Mouse (Mus musculus) thymus, postnatal 4 days (tissue): Measurements from ENCODE around the gene 0610012G03Rik.
A peak's percentile ranks its signal among the peaks of the same experiment; 100 is the strongest.
"Not testable (repeated sequence)": the region's sequence is repeated elsewhere in the genome, so short reads cannot be mapped to it uniquely, and the experiment has no call there.

Experiments used
- DNase-seq: peaks from one replicate; pipeline ENCODE4 v3.0.0; 2021

0610012G03Rik gene

DNA sequence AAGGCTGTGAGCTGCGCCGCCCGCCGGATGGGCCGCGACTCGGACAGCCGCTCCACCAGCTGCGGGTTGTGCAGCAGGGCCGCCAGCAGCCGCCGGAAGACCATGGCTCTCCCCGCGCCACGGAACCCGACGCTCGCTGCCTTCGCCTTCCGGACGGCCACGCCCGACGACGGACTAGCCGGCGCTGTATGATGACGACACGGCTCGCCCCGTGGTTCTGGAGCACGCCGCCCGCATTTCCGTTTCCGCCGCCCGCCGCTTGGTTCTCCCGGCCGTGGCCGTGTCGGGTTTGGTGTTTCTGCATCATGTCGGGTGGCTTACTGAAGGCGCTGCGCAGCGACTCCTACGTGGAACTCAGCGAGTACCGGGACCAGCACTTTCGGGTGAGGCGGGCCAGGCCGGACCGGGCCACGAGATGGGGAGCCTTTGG lies at the start of gene 0610012G03Rik, which contains the start of gene Ncbp2:
TSS of gene 0610012G03Rik (minus strand) at position 150 of the 430 bp plus-strand sequence.
TSS of gene Ncbp2 (plus strand) at position 169 of the 430 bp plus-strand sequence.
- DNase-seq: peak; percentile 98

DNA sequence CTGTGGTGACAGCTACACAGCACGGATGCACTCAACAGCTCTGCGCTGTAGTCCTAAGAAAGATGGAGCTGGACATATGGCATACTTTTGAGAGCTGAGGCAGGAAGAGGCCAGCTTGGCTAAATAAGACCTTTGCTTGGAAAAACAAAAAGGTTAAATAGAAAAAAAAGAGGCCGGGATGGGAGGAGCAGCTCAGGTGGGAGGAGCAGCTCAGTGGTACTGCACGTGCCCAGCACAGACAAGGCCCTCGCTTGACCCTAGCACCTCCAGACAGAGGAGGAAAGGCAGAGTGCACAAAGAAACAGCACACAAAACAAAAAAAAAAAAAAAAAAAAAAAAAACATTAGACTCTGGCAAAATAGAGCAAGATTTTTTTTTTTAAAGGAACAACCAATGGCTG lies 48.1 kb upstream of the 0610012G03Rik start:
- no peak for DNase-seq

- DNase-seq: no peak
These were observed 45.7 kb upstream of the 0610012G03Rik start for GRCm38 (mm10) chr16:31993946-31994345.

DNA sequence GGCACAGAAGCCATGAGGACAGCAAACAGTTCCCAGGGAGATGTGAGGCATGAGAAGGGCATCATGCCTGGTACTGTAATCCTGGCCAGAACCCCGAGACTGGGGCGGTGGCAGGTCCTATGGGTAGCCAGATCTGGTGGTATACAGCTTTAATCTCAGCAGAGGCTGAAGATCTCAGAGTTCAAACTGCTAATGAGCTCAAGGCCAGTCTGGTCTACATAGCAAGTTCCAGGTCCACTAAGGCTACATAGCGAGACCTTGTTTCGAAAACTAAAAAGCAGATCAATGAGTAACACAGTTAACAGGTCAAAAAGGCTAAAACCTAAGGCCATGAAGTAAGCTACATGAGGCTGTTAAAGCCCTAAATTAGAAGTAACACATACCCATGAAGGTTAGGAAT lies 44.9 kb upstream of the 0610012G03Rik start:
- no peak for DNase-seq

- peak; percentile 39 for DNase-seq
These were observed 43.7 kb upstream of the 0610012G03Rik start for GRCm38 (mm10) chr16:31992039-31992438.

GRCm38 (mm10) chr16:31980946-31981345 lies 32.7 kb upstream of the 0610012G03Rik start:
- DNase-seq: no peak

DNA sequence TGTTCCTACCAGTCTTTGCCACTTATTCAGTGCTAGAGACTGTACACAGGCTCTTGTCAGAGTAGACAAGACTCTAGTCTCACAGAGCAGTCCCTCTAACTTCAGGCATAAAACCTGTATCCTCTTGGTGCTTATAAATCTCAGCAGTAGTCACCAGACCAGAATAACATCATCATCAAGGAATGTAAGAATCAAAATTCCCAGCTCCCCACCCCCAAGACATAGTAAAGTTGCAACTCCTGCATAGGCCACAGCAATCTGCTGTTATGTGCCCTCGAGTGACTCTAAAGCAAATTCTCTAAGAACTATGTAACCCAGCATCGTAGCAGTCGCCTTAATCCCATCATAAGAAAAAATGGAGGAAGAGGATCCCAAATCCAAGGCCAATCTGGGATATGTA lies 31.2 kb upstream of the 0610012G03Rik start:
- DNase-seq: no peak

DNA sequence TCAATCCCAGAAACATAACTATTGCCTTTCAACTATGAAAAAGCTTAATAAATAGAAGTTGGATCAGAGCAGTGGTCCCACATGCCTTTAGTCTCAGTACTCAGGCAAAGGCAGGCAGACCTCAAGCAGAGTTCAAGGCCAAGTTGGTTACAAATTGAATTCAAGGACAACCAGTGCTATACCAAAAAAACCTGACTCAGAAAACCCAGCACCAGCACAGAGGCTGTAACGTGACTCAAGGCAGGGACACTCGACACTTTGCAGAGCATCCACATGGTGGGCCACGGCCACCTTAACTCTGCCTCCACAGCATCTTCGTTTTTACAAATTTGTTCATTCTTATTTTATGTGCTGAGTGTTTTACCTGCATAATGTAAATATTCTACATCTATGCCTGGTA lies 27.0 kb upstream of the 0610012G03Rik start:
- no peak for DNase-seq

- DNase-seq: no peak
These were observed 14.9 kb upstream of the 0610012G03Rik start for GRCm38 (mm10) chr16:31963224-31963623.

DNA sequence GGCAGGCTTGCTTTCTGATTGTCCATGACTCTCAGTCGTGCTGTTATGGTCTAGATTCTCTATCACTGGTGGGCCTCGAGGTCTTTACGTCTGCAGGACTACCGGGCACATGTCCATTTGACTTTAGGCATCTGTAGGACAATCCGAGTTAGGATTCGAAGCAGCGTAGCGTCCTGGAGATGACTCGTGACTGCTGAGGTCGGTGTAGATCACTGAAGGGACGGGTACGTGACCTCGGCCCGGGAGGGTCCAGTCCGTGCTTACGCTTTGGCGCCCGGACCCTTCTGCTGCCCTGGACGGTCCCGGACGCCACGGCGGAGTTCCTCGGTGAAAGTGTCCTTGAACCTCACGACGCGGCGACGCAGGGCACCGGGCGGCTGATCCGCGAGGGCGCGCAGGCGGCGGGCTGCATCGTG lies 385 bp downstream of the 0610012G03Rik start:
- DNase-seq: no peak

- no peak for DNase-seq
These were observed 961 bp downstream of the 0610012G03Rik start for GRCm38 (mm10) chr16:31947333-31947732.

DNA sequence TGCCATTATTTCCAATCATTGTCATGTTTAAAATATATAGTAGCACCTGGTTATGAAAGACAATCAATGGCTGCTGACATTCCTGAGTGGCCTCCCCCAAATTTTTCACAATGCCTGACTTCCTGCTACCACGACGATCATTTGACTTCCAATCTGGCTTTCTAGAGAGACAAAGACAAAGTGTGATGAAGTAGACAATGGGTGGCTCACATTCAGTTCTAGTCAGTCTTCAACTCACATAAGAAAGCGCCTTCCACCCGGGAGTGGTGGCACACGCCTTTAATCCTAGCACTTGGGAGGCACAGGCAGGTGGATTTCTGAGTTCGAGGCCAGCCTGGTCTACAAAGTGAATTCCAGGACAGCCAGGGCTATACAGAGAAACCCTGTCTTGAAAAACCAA lies 2.3 kb downstream of the 0610012G03Rik start:
- not testable (repeated sequence) for DNase-seq

GRCm38 (mm10) chr16:31945372-31945771 lies 2.9 kb downstream of the 0610012G03Rik start:
- DNase-seq: no peak

DNA sequence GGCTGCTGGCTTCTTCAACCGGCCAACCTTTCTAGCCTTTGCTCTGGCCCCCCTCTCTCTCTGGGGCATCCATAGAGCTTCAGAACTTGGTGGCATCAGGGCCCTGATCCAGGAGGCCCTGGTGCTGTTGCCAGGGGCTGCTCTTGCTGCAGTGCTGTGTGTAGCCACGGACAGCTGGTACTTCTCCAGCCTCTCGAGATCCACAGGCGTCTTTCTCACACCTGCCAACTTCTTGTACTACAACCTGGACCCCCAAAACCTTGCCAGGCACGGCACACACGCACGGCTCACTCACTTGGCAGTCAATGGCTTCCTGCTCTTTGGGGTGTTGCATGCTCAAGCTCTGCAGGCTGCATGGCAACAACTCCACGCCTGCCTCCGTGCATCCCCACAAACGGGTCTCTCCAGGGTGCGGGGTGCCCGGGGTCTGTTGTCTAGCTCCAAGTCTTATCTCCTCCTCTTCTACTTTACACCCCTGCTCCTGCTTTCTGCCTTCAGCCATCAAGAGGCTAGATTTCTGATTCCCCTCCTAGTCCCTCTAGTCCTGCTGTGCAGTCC lies 3.5 kb downstream of the 0610012G03Rik start:
- DNase-seq: no peak

DNA sequence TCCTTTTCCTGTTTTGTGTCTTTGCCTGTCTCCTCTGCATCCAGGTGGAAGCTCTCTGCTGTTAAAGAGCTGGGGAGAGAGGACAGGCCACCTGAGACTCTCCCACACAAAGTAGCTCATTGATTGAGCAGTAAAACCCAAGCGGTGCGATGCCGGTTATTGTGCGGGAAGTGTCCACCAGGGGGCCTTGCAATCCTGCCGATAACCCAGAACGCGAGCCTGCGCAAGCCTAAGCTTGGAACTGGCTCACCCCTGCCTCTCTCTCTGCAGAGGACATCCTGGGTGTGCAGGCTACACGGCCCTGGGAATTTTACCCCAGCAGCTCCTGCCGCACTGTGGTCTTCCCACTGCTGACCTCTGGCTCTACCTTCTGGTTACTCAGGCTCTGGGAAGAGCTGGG lies 4.3 kb downstream of the 0610012G03Rik start:
- DNase-seq: peak; percentile 92

- DNase-seq: no peak
These were observed 7.7 kb downstream of the 0610012G03Rik start for GRCm38 (mm10) chr16:31940586-31940985.

- DNase-seq: no peak
These were observed 9.4 kb downstream of the 0610012G03Rik start for GRCm38 (mm10) chr16:31938856-31939255.

GRCm38 (mm10) chr16:31936568-31936967 lies 11.7 kb downstream of the 0610012G03Rik start:
- no peak for DNase-seq

- DNase-seq: peak; percentile 32
These were observed 13.0 kb downstream of the 0610012G03Rik start for GRCm38 (mm10) chr16:31935091-31935979.

- DNase-seq: no peak
These were observed 13.7 kb downstream of the 0610012G03Rik start for GRCm38 (mm10) chr16:31934550-31935010.

DNA sequence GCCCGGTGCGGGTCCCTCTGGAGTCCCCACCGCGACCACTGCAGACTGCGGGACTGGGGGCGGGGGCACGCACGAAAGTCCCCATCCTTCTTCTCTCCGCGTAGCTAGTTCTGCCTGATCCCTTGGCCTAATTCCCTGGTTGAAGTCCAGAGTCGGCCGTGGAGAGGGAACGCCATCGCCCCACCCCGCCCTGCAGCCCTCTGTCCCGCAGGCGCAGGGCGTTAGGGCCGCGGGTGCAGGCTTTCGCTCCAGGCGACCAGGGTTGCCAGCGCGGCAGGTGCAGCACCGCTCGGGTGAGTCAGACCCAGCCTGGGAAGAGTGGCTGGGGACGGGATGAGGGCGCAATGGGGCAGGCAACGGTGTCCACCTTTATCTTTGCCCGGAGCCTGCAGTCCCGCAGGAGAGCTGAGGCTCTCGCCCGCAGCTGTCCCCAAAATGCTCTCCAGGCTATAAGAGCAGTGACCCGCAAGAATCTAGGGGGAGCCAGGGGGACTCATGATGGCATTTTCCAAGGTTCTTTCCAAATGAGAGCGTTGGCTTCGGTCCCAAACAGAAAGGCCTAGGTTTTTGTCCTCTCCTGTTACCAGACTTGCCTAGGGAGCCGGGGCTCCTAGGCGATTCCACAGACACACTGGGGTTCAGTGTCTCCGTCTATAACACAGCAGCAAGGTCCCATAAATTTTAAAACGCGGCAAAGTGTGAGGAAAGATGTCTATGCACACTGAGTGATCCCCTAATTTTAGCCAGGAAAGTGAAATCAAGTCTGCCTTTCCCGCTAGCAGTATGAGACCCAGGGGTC lies 14.3 kb downstream of the 0610012G03Rik start, which contains the start of gene Pigz:
TSS of gene Pigz (plus strand) at position 101 of the 799 bp plus-strand sequence.
- DNase-seq: peak; percentile 45

GRCm38 (mm10) chr16:31932840-31933697 lies 15.2 kb downstream of the 0610012G03Rik start:
- peak; percentile 90 for DNase-seq
